Mouse (Mus musculus): Measurements from ENCODE around the gene Pgbd1. TPM values are rescaled to one million over a fixed set of nuclear protein-coding genes. Genes with fewer than 3 reads are reported as not detected.

The Pgbd1 gene
- total RNA-seq, 2 experiments from 2014 or later = 0.36 to 0.45 TPM

GRCm38 (mm10) chr13:21417298-21418010, 23.4 kb downstream of the Pgbd1 start:
- DNase-seq (ENCODE audit: low spot score in 2 of 2) = no peak

DNA sequence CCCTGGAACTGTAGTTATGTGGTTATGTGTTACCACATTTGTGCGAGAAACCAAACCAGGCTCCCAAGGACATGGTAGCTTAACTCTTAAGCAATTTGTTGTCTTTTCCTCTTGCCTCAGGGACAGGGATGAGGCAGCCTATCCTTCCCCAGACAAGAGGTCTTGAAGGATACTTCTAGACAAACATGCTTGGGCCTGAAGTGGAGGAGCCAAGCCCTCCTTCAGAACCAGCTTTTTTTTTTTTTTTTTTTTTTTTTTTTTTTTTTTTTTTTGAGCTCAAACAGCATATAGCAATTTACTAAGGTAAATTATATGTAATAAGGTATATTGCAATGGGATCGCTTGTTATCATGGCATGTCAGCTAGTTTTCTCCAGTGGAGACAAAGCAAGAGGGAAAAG, 25.1 kb downstream of the Pgbd1 start:
- no peak for DNase-seq (ENCODE audit: low spot score in 2 of 2)

DNA sequence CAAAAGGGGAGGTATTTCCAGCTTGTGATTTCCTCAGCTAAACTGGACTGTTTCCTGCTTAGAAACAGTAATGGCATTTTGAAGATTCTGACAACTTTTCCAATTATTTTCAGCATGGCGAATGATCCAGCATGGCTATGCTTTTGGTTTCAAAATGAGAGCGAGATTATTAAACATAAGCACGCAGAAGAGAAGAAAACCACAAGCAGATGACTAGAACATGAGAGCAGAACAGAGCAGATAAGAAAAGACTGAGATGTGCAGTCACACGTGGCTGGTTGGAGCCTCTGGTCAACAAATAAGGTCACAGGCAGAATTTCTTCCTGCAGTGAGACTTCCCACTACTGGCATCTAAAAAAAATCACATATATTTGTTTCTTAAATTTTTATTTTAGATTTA, 25.6 kb downstream of the Pgbd1 start:
- DNase-seq (ENCODE audit: low spot score in 2 of 2) = no peak

- DNase-seq (ENCODE audit: low spot score in 2 of 2) = no peak
Observed at GRCm38 (mm10) chr13:21414231-21415212, 26.3 kb downstream of the Pgbd1 start.

DNA sequence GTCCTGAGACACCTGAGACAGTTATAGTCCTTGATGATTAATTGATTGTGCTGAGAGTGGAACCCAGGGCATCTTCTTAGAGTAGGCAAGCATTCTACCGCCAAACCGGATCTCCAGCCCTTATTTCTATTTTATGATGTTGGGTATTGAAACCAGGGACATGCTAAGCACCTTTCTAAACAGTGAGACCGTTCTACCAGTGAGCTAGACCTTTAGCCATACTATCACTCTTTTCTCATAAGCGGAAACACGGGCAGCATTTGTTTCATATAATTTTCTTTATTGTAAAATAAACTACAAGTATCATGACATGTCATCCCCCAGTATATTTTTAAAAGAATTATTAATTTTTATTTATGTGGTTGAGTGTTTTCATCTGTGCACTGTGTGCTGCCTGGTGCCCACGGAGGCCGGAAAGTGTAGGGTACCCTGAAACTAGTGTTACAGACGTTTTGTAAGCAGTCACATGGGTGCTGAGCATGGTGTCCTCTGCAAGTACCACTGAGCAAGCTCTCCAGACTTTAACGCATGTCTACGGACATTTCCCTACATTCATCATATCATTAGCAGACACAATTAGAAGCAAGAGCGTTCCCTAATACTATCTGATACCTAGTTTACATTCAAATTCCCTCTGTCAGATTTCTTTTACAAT, 31.9 kb downstream of the Pgbd1 start:
- no peak for DNase-seq (ENCODE audit: low spot score in 2 of 2)

- DNase-seq (ENCODE audit: low spot score in 2 of 2) = peak; percentile 67 to 72
Observed at GRCm38 (mm10) chr13:21407969-21408804, 32.7 kb downstream of the Pgbd1 start.

DNA sequence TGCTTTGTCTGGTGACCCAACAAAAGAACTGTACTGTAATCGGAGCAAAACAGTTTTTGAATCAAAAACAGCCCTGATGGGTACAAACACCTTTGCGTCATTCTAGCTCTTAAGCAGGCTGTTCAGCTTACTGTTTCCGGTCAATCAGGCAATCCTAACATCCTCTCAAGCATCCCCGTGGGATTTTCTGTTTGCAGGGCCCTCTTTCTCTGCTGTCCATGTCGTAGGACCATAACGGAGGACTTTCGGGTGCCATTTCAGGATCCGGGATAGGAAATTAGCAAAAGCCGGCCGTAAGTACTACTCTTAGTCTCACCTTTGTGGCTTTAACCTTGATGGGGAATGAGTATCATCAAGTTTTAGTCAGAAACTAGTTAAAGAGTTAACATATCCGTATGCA, 33.5 kb downstream of the Pgbd1 start:
- DNase-seq (ENCODE audit: low spot score in 2 of 2) = no peak

DNA sequence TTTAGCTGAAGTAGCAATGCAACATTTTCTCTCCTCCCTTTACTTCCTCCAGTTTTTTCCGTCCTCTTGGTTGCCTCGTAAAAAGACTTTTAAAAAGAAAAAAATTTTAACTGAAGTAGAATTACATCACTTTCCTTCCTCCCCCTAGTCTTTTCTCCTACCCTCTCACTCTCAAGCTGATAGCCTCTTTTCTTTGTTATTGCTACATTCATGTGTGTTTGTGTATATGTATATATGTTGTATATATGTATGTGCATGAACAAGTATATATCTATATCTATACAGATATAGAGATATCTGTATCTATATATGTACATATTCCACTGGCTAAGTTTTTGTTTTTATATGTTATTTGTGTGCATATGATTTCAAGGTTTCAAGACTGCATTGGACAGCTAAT, 38.0 kb downstream of the Pgbd1 start:
- DNase-seq (ENCODE audit: low spot score in 2 of 2) = no peak

- peak; percentile 83 to 85 for DNase-seq (ENCODE audit: low spot score in 2 of 2)
Observed at GRCm38 (mm10) chr13:21402287-21402846, 38.5 kb downstream of the Pgbd1 start, which contains the start of gene Zkscan3. Gene Zkscan3, minus strand, starts transcription at chr13:21402755.

DNA sequence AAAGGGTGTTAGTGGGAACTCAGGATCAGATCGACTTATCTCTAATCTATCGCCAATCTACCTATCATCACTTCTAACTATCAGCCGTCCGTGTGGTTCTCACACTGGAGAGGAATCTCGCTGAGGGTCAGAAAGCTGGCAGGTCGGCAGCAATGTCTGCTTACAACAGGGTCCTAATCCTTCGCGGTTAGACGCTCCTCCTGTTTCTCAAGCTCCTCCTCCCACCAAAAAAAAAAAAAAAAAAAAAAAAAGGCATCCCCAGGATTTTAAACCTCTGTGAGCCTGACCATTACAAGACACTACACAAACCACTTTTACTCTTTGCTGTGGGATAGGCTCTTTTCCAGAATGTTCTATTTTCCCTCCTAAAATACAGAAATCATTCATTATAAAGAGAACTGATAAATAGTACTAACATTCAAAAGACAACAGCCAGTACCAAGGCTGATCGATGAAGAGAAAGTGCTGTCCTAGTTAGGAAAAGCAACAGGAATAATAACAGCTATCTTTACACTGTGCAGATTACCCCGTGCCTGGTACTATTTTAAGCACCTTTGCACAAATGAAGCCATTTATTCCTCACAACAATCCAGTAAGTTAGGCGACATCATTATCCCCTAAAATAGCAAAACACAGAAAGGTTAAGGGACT, 39.1 kb downstream of the Pgbd1 start:
- DNase-seq (ENCODE audit: low spot score in 2 of 2) = no peak

DNA sequence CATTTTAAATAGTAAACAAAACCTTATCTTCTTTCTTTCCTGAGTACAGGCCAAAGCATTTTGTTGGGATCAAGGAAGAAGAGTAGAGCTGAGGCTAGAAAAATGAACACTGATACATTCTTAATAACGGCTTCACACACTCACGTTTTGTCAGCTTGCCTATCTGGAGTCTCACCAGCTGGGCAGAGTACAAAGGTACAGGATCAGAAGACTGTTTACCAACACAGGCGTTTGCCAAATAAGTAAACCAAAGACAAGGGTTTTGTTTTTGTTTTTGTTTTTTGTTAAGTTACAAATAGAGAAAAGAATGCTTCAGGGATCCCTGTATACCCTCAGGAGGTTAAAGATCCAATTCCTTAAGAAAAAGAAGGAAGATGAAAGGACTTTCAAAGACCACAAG, 39.7 kb downstream of the Pgbd1 start:
- no peak for DNase-seq (ENCODE audit: low spot score in 2 of 2)

- DNase-seq (ENCODE audit: low spot score in 2 of 2) = no peak
Observed at GRCm38 (mm10) chr13:21397486-21397885, 43.4 kb downstream of the Pgbd1 start.

GRCm38 (mm10) chr13:21396048-21396447, 44.8 kb downstream of the Pgbd1 start:
- DNase-seq (ENCODE audit: low spot score in 2 of 2) = peak; percentile 25 to 32

- no peak for DNase-seq (ENCODE audit: low spot score in 2 of 2)
Observed at GRCm38 (mm10) chr13:21395623-21396022, 45.2 kb downstream of the Pgbd1 start.

- no peak for DNase-seq (ENCODE audit: low spot score in 2 of 2)
Observed at GRCm38 (mm10) chr13:21395211-21395610, 45.6 kb downstream of the Pgbd1 start.

- no peak for DNase-seq (ENCODE audit: low spot score in 2 of 2)
Observed at GRCm38 (mm10) chr13:21377773-21378172, 63.1 kb downstream of the Pgbd1 start.

DNA sequence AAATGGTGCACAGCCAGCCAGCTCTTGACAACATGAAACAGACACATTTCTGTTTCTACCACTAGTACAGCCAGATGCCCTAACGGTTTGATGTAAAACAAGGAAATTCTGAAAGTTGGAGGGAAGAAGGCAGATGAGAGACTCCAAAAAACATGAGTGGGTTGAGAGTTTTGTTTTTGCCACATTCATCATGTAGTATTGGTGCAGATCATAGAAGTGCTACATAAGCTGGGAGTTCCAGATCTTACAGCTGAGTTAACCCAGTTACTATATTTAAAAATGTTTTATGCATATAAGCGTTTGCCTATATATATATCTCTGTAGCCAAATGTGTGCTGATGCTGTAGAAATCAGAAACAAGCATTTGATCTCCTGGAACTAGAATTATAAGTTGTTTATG, 68.2 kb downstream of the Pgbd1 start:
- DNase-seq (ENCODE audit: low spot score in 2 of 2) = no peak

All from adrenal gland, adult 18-20 months (tissue).